Mouse (Mus musculus): ENCODE results near the gene Fam221a. TPM values are rescaled to one million over a fixed set of nuclear protein-coding genes. Genes with fewer than 3 reads are reported as not detected.

Gene Fam221a
- 8.6 TPM for total RNA-seq (2023)

GRCm38 (mm10) chr6:49367159-49368054, at the start of gene Fam221a:
Fam221a (plus strand) TSS chr6:49367739.

DNA sequence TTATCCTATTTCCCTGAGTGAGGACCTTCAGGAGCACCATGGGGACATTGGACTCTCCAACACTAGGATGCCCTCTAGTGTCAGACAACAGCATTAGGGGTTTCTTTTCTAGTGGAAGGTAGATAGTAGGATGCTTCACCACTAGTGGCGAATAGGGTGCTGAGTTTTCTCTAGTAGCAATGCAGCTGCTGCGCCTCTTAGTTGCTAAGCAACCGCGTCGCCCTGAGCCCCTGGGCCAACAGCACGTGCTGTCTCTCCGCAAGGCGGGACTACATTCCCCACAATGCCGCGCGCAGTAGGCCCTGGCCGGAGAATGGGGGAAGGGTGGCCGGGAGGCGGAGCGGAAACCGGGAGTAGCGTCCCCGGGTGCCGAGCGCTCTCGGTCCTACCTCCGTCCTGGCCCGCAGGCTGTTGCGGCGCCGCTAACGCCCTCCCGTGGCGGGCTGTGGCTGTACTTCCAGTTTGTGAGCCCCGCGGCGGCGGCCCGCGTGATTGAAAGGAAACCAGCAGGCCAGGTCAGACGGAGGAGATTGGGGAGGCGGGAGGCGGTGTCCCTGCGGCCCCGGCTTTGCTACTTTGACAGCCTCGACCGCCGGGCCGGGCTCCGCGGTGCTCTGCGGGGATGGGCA, 48.5 kb upstream of the Fam221a start, which contains the start of gene Ccdc126:
Gene Ccdc126, plus strand, starts transcription at position 309 of the 629 bp plus-strand sequence.

GRCm38 (mm10) chr6:49395316-49395715, 27.8 kb downstream of the Fam221a start, which contains the start of gene Stk31:
Stk31 (plus strand) TSS chr6:49395604.

Other genes with a start within 250 kb of the Fam221a start
- 0.32 TPM for gene Igf2bp3, start 152.8 kb upstream of the Fam221a start, total RNA-seq (2023)
- gene Tra2a, start 103.7 kb upstream of the Fam221a start, total RNA-seq (2023), result 202 TPM
- gene Ccdc126, start 48.5 kb upstream of the Fam221a start, total RNA-seq (2023), result 6.4 TPM
- 0.23 TPM for gene Stk31, start 27.9 kb downstream of the Fam221a start, total RNA-seq (2023)